Mouse (Mus musculus): ENCODE results near the gene Gfi1b.

GRCm38 (mm10) chr2:28637106-28637845 is 15.5 kb upstream of the Gfi1b start:
- TF ChIP-seq CTCF (IDR thresholded peaks at IDR 0.05; ENCODE audit: low read depth), result no peak
- no peak for TF ChIP-seq EP300 (optimal IDR thresholded peaks at IDR 0.05)
